Mouse (Mus musculus): ENCODE measurements around the gene Vamp2.

- TF ChIP-seq CTCF (IDR thresholded peaks at IDR 0.05): no peak
- TF ChIP-seq EP300 (IDR thresholded peaks at IDR 0.05): peak; percentile 60; the same call in 1 of the 2 replicates
These were observed 36.2 kb downstream of the Vamp2 start for GRCm38 (mm10) chr11:69124498-69124847.
